Mouse (Mus musculus) WW6 (cell line): ENCODE data around the gene Abca2.

Experiments
- DNase-seq: peaks from one replicate; pipeline ENCODE4 v3.0.0-alpha.2; 2013; ENCODE audit warnings: low read depth, low spot score

Gene Abca2

DNA sequence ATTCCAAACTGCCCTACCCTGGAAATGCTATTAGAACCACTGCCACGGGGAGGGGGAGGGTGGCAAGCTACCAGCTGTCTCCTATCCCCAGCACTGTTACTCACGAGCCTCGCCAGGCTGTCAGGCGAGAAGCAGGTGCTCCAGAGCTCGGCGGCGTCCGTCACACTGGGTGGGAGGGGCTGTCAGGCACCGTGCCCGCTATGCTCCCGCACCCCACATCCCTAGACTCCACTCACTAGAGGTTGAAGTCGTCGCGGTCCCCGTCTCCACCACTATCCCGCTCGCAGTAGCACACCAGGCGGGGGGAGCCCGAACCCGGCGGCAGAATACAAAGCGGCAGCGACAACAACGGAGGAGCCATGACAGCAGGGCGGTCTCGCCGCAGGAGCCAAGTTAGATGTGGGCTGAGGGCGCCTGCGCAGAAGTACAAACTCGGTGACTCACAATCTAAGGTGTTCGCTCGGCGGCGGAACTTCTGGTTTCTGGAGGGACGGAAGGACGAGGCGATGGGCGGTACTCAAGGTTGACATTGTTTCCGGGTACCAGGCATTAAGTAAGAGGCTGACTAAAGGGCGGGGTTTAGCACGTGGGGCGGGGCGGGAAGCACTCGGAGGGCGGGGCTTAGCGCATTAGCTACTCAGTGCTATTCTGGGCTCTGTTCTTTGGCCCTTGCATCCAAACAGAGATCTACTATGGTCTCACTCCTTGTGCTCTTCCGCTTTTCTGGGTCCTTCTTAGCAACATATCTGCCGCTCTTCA, 32.2 kb downstream of the Abca2 start, which contains the start of gene Paxx:
Gene Paxx (minus strand): TSS at position 544 of the 759 bp plus-strand sequence.
- DNase-seq, result peak; percentile 86

DNA sequence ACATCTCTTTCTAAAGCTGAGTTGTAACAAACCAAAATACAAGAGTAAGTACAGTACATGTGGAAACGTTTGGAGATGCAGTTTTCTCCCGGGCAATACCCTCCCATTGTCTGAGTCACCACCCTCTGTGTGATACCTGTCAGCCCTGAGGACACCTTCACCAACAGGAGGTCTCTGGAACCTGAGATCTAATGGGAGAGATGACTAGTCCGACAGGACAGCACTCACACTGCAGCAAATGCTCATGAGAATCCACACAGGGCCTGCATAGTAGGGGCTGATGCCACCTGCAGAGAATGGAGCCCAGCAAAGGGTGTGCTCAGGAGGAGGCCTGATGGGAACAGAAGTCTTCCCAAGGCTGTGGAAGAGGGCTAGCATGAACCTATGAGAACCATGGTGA, 32.9 kb downstream of the Abca2 start:
- DNase-seq, result no peak

DNA sequence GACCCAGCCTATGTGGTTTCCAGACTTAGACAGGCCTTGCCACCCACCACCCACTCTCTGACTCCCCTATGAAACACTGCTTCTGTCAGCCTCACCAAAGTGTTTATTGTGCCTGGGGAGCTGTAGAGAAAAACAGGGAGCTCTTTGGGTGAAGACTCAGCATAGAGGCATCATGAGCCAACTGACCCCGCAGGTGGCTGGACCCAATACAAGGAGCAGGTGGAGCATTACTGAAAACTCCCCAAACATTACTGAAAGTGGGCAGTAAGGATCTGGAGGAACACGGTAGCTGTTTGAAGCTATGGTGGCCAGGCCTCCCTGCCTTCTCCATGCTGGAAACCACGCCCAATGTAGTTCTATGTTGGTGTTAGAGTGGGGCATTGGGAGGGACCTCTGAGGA, 35.1 kb downstream of the Abca2 start:
- DNase-seq, result no peak

DNA sequence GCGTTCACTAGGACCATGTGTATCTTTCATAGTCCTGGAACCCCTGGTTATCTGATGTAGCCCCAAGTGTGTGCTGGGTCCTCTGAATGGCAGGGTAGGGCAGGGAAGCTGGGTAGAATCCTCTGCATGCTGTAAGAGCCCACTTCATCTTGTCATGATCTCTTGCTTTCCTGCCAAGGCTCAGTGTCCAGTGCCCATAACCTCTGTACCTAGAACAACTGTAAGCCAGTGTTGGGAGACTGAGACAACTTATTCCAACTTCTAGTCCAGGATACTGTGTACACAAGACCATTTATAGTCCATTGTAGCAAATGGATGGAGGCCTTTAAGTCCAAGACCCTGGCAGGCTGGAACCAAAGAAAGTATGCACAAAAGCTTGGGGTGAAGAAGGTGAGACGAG, 36.8 kb downstream of the Abca2 start:
- no peak for DNase-seq

DNA sequence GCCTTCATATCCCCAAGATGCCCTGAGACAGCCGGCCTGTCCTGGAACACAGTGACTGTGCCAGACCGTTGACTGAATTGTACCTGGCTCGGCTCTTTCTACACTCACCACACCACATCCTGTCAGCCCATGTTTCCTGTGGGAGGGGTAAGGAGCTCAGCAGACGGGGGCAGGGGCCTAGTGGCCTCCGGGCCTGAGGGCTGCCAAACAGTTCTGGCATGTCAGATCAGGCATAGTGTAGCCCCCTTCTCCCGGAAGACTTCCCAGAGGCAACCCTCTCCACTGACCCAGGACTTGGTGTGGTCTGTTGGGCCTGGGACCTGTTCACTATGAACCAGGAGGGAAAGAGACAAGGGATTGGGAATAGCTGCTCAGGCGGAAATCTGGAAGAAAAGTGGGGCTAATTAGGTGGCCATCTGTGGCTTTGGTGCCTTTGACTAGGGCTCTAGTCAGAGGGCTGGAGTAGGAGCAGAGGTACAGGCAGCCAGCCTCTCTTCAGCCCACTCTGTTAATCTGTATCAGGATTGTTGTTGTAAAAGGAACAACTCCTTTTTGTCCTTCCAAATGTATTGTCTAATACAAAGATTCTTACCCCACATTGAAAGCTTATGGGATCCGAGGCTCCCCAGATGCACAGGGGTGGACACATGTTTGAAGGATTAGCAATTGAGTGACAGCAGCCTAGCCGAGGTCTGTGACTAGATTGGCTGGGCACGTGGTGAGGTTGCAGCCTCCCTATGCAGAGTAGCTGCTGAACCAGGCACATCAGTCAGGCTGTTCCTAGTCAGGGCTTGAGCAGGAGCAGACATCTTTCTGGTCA, 37.5 kb downstream of the Abca2 start:
- DNase-seq, result no peak

DNA sequence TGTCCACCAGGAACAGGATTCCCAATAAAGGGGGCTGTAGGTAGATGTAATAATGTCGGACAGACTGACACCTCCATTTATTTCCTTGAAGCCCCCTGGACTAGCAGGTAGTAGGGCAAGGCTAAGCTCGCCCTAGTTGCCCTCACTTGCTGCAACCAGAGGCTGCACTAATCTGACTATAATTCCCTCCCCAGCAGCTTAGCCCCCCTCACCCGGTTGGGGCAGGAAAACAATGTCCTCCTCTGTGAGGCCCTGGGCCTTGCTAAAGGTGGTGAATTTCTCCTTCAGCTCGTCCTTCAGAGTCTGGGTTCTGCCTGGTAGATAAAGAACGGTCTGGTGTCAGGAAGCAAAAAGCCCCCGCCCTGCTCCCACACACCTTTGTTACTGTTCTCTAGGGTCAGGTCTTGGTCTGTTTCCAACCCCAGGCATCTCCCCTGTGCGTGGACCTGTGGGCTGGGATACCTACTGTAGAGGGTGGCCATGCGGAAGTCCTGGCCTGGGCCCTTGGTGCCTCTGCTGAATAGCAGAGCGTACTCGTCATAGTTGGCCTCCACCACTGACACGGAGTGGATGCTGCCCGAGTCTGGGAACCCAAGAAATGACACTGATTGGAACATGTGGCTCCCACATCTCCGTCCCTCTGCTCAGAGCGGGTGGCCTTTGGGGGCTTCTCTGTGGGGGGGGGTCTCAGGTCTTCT, 39.3 kb downstream of the Abca2 start:
- no peak for DNase-seq

DNA sequence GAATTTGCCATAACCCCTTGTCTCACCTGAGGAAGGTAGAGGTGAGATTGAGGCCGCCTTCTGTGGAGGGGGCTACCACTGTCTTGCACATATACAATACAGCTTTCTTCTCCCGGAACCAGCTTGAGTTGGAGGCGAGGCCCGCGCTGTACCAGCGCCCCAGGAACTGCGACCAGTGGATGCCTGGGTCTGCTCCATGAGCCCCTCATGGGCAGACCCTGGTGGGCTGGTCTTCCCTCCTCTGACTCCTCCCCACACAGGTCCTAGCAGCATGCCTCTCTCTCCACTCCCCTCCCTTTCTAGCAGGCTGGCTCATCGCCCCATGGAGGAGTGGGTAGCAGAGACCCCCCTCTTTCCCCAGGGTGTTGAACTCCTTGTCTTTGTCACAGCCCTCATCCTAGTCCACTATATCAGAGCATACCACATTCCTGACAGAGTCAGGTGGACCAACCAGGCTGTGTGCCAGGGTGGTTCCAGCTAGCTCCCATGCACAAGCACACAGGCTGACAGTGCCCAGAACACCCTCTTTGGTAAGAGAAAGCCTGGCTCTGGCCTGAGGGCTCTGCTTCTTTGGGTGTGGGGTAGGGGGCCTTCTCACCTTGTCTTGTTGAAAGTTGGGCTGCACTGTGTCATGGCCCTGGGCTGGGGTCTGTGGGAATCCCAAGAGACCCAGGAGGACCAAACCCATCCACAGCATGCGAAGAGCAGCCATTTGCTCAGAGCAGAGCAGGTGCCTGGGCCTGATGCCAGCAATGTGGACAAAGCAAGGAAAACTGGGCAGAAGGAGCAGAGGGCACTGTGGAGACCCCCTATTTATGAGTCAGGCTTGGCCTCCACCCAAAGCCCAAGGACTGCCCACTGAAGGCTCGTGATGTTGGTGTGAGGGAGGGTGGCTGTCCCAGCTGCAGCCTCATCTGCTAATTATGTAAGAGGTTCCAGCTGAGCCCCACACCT, 40.7 kb downstream of the Abca2 start:
- DNase-seq, result no peak

DNA sequence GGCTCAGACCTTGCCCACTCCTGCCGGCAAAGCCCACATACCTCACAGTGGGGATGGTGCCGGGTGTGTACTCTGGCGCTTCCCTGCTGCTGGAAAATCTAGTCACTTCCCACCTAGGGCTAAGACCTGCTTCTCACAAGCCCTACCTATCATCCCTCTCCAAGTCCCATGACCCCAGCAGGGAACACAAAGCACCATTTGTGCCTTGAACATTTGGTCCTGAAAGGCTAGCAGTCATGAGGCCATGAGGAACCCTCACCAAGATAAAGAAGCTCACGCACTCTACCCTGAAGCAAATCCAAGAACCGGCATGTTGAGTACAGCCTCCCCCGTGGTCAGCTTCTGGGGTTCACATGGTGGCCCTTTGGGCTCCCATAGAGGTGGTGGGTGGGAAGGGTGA, 41.5 kb downstream of the Abca2 start, which contains the start of gene Ptgds:
Gene Ptgds (minus strand): TSS at position 78 of the 400 bp plus-strand sequence.
- no peak for DNase-seq

DNA sequence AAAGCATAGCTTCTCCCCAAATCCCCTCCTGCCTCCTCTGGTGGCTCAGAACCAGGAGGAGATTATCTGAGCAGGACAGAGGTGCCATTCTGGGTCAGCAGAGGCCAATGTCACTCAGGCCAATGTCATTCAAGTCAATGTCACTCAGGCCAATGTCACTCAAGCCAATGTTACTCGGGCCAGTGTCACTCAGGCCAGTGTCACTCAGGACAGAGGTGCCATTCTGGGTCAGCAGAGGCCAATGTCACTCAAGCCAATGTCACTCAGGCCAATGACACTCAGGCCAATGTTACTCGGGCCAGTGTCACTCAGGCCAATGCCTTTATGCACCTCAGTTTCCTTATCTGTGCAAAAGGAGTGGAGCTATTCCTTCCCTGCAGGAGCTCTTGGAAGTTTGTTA, 44.0 kb downstream of the Abca2 start:
- DNase-seq, result no peak

DNA sequence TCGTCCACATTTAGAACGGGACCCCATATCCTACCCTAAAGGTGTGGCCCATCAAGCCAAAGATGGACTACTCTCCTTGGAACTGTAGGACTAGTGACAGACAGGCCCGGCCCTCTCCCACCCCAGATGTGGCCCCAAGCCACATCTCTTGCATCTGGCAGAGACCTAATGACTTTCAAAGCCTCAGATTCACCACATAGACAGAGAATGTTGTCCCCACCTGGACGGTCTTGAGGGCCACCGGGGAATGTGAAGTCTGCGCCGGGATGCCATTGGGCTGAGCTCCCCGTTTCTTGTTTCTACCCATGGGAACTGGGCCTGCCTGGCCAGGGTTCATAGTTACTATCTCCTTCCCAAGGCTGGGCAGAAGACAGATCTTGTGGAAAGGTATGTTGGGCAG, 49.0 kb downstream of the Abca2 start:
- no peak for DNase-seq

DNA sequence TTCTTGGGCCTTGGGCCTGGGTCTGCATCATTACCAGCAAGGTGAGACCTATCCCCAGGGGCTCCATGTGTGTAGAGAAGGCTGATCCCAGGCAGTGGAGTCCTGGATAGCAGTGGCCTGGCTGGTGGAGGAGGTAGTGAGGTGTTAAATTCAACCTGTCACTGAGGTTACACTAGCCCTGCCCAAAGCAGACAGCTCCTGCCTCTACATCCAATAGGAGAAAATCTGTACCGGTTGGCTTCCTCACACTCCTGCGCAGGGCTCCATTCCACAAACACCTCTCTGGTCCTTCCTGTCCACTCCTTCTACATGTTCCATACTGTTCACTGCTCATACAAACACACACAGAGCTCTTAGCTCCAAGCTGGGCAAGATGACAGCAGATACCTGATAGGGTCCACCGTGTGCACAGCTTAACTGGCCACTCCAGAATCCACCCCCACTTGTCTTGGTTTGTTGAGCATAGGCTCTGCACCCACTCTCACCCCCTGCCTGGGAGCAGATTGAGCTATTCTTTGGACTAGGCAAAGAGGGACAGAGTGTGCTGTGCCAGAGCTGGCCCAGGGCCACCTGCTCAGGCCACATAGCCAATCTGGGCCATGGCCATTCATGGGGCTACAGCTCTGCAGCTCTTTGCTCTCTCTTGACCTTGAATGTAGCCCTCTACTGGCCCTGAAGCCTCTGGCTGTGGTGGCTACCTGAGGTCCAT, 49.6 kb downstream of the Abca2 start:
- DNase-seq, result no peak

DNA sequence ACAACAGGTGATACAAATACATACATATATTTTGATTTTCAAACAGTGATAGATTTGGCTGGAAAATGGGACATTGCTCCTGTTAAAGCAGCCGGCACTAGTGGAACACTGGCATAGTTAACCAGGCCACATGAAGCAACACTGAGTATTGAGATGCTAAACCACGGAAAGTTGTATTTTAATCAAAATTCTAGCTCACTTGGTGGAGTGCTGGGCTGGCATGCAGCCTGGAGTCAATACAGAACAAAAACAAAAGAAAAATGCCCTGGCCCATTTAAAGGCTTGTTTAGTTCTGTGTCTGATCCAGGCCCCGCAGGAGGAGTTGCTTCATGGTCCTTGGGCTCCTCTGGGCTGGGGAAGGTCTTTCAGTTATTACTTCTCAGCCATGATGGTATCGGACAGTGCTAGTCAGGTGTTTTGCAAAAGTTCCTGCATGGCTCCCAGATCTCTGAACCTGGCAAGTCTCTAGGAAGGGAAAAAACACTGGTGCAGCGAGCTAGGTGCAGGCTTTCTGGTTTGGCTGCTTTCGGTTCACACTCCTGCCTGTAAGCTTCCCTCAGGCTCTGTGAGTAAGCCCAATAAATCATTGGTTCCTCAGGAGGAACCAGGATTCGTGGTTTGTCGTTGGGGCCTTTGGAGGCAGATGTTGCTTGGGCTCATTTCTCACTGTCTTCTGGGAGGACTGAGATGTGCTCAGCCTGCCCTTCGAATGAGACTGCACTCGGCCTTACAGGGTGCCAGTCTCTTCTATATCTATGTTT, 51.2 kb downstream of the Abca2 start:
- DNase-seq, result no peak

DNA sequence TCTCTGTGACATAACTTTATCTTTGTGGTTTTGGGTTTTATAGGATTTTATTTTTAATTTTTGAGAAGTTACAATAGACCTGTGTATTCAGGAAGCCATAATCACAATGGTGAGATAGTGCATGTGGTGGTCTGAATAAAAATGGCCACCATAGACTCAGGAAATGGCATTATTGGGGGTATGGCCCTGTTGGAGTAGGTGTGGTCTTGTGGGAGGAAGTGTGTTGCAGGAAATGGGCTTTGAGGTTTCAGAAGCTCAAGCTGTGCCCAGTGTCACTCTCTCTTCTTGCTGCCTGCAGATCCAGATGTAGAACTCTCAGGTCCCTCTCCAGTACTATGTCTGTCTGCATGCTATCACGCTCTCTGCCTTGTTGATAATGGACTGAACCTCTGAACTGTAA, 52.0 kb downstream of the Abca2 start:
- DNase-seq, result no peak

DNA sequence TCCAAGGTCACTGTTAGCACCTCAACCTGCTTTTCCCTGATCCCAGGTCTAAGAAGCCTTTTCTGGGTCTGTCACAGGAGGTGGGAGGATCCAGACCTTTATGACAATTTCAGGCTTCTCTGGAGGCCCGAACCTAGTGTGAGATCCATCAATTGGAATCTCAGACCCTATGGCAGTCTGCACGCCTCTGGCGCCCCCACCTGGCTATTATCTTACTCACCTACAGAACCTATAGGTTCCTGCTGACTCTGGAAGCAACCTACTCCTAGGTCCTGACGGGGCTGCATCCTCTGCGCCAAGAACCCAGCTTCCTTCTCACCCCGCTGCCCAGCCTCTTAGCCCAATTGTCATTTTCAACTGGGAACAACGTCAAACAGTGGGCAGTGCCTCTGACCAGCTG, 54.5 kb downstream of the Abca2 start:
- DNase-seq, result no peak

DNA sequence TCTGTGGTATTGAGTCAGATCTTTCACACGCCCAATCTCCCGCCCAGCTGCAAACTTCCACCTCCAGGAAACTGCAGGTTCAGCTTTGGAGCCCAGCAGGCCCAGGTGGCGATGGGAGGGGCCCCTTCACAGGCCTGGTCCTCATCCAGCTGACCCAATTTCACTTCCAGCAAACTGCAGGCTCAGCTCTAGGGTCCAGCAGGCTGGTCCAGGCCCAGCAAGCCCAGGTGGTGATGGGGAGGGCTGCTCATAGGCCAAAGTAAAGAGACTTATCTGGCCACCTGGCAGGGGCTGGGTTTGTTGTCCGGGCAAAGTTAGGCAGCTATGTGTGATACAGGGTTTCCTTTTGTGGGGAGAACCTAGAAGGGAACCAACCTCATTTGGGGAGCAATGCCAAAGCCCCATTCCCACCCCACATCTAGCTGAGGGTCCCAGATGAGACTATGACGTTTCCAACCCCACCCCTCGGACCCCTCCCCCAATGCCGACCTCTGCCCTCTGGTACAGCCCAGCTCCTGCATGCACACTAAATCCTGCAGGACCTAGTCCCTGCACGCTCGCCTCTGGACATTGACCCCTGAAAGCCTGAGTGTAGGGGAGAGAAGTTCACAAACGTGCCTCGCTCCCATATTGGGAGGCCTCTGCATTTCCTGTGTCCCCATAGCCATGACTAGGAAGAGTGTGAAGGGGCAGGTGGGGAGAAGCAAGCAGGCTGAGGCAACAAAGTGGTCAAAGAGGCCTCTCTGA, 56.6 kb downstream of the Abca2 start:
- DNase-seq, result no peak

DNA sequence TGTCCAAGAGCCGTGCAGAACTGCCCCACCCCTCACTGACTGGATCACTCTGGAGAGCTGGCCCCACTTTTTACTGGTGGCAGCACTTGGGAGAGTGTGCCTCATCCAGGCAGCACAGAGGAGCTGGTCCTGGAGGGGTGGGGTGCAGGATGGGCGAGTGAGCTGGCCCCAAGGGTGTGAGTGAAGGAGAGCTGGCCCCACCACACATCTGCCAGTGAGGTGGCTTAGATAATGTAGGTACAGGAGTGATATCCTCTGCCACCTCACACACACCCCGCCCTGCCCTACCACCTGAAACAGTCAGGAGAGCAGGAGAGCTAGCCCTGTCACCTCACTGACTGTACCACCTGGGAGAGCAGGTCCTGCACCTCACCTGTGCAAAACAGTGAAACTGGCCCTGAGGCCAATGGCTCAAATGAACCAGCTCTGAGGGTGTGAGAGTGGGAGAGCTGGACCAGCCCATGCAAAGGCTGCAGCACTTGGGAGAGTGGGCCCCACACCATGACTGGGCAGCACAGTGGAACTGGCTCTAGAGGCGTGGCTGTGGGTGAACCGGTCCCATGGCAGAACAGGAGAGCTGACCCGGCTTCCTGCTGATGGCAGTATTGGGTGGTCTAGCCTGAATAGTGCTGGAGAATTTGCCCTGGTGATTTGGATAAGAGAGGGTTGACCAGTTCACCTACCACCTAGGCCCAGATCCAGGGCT, 59.6 kb downstream of the Abca2 start:
- DNase-seq, result no peak

DNA sequence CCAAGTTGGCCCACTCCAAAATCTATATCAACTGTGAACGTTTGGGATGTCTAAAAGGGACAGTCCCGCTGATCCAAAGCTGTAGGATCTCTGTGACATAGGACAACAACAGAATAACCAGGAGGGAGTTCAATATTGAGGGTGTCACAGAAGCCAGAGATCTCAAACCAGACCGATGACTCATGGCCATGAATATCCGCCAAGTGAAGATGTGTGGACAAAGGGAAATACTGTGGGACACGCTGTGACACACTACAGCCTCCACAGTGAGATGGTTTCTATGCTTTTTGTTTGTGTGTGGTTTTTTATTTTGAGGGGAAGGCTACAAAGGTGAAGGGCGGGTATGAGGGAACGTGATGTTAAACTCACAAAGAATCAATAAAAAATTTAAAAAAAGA, 60.2 kb downstream of the Abca2 start:
- DNase-seq, result no peak

DNA sequence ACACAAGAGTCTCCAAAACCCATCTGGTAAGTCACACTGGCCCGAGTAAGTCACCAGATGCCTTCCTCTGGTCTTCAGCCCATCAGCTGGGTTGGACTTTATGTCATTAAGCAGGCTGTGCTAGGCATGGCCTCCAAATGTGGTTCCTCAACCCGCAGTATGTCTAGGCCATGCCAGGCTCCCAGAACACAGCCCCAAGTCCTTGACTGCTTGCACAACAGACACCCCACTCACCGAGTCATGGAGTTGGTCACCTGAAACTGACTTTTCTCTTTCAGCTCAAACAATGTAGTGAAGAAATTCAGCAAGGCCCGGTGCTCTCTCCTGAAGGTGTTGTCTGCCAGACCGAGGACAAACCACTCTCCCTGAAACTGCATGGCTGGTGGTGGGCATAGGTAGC, 64.5 kb downstream of the Abca2 start:
- DNase-seq, result no peak
